9 mouse cellular contexts compared by ENCODE assay signal in genomic region chr7:70348977-70349615, GRCm38 (mm10). TPM values are rescaled to one million over a fixed set of nuclear protein-coding genes. Genes with fewer than 3 reads are reported as not detected.
DNase-seq lines count a peak whose midpoint lies in the region; ATAC-seq and TF ChIP-seq lines count a peak whose summit lies in the region.
"Had no signal": no experiment of that assay in that cellular context is flagged by ENCODE, and none has a peak within 500 bp of the region (broad histone marks: within the 10 kb centered on the region; RNA-seq: fewer than 3 reads in every experiment).

No protein-coding gene starts in this region.

- no peaks in the 10 kb centered on the region for H3K9me3 ChIP-seq in lung, postnatal 0 days (ENCODE audit: low read length)
- H3K9me3 ChIP-seq in limb, embryonic 14.5 days (ENCODE audit: control insufficient read depth, low read length): no peaks in the 10 kb centered on the region
- no peaks in the 10 kb centered on the region for H3K9me3 ChIP-seq in stomach, postnatal 0 days (ENCODE audit: control insufficient read depth, low read length)
- H3K9me3 ChIP-seq: liver, embryonic 15.5 days had no signal

- peak; percentile 70 for DNase-seq in embryo, embryonic 9.5 days (ENCODE audit: extremely low spot score)
- no peak for DNase-seq in embryo, embryonic 10 days (ENCODE audit: low spot score)
- peak; percentile 13 for DNase-seq in lung, postnatal 0 days (ENCODE audit: low spot score)
- DNase-seq in lung, postnatal 14 days: no peak
- no peak for DNase-seq in limb, embryonic 14.5 days (ENCODE audit: low spot score)
- DNase-seq in stomach, postnatal 0 days (ENCODE audit: low spot score): peak; percentile 35
- DNase-seq in frontal cortex, adult 2 months (ENCODE audit: extremely low spot score in 1 of 2, low spot score in 1 of 2): no peak

- no peak for TF ChIP-seq CTCF in lung, postnatal 0 days (IDR thresholded peaks at IDR 0.05)
- TF ChIP-seq CTCF in stomach, postnatal 0 days (IDR thresholded peaks at IDR 0.05; ENCODE audit: low read depth): no peak

- peaks cover 18% of the 10 kb centered on the region; the same call in 1 of the 2 replicates for H3K4me1 ChIP-seq in lung, postnatal 0 days (ENCODE audit: insufficient read depth, low read depth, low read length)
- H3K4me1 ChIP-seq in limb, embryonic 14.5 days (ENCODE audit: control insufficient read depth, insufficient read depth, low read length): peaks cover 40% of the 10 kb centered on the region
- H3K4me1 ChIP-seq in stomach, postnatal 0 days (replicated peaks; ENCODE audit: control insufficient read depth, insufficient read depth): peaks cover 7% of the 10 kb centered on the region; the same call in 1 of the 2 replicates
- H3K4me1 ChIP-seq: liver, embryonic 15.5 days had no signal

- peak overlapping the region; percentile 84 for H3K4me2 ChIP-seq in lung, postnatal 0 days (replicated peaks; ENCODE audit: low read depth, low read length)
- H3K4me2 ChIP-seq in limb, embryonic 14.5 days (replicated peaks; ENCODE audit: low read depth, low read length, severe bottlenecking): peak overlapping the region; percentile 35
- H3K4me2 ChIP-seq in stomach, postnatal 0 days (replicated peaks; ENCODE audit: low read depth): peak overlapping the region; percentile 88
- H3K4me2 ChIP-seq: liver, embryonic 15.5 days had no signal

- H3K9ac ChIP-seq in lung, postnatal 0 days (replicated peaks; ENCODE audit: low read depth): peak overlapping the region; percentile 23; the same call in 1 of the 2 replicates
- peak overlapping the region; percentile 84; the same call in 1 of the 2 replicates for H3K9ac ChIP-seq in limb, embryonic 14.5 days (ENCODE audit: low read depth, low read length, severe bottlenecking)
- H3K9ac ChIP-seq in stomach, postnatal 0 days (ENCODE audit: low read length): peak overlapping the region; percentile 86; the same call in 1 of the 2 replicates
- H3K9ac ChIP-seq: liver, embryonic 15.5 days had no signal

- no peak overlapping the region for H3K4me3 ChIP-seq in lung, postnatal 0 days (ENCODE audit: low read depth, low read length)
- H3K4me3 ChIP-seq in limb, embryonic 14.5 days (replicated peaks; ENCODE audit: low read length): 0 out of 2 replicates have a peak overlapping the region, but pooled peaks have one; percentile 6
- H3K4me3 ChIP-seq in stomach, postnatal 0 days (ENCODE audit: low read depth, low read length): peak overlapping the region; percentile 72; the same call in 1 of the 2 replicates
- H3K4me3 ChIP-seq: liver, embryonic 15.5 days had no signal

- H3K36me3 ChIP-seq in lung, postnatal 0 days (ENCODE audit: insufficient read depth, low read length): no peaks in the 10 kb centered on the region
- H3K36me3 ChIP-seq in limb, embryonic 14.5 days (ENCODE audit: control insufficient read depth, insufficient read depth, low read length): peaks cover 3% of the 10 kb centered on the region; the same call in 1 of the 2 replicates
- no peaks in the 10 kb centered on the region for H3K36me3 ChIP-seq in stomach, postnatal 0 days (ENCODE audit: control insufficient read depth, insufficient read depth, low read length)
- H3K36me3 ChIP-seq: liver, embryonic 15.5 days had no signal

- ATAC-seq in lung, postnatal 0 days: no peak
- no peak for ATAC-seq in limb, embryonic 14.5 days (ENCODE audit: low FRiP score, low read depth)
- no peak for ATAC-seq in stomach, postnatal 0 days (ENCODE audit: low FRiP score, low TSS enrichment)
- ATAC-seq in activated CD4-positive, CD25-positive, alpha-beta regulatory T cell, adult 4 months: no peak

- TF ChIP-seq POLR2A in limb, embryonic 14.5 days (IDR thresholded peaks at IDR 0.05; ENCODE audit: borderline replicate concordance, extremely low read depth, insufficient read depth, insufficient read length): no peak

- 47% methylated on average over 11 of the region's 11 CpGs for WGBS in lung, postnatal 0 days
- 20% methylated on average over 11 of the region's 11 CpGs for WGBS in limb, embryonic 14.5 days
- WGBS in stomach, postnatal 0 days: 32% methylated on average over 11 of the region's 11 CpGs

- H3K27me3 ChIP-seq in lung, postnatal 0 days (replicated peaks; ENCODE audit: insufficient read depth, low read length): no peaks in the 10 kb centered on the region
- H3K27me3 ChIP-seq in limb, embryonic 14.5 days (ENCODE audit: control insufficient read depth, insufficient read depth, low read length): peaks cover 36% of the 10 kb centered on the region
- H3K27me3 ChIP-seq in stomach, postnatal 0 days (ENCODE audit: control insufficient read depth, insufficient read depth, low read length): no peaks in the 10 kb centered on the region

- peak overlapping the region; percentile 90 for H3K27ac ChIP-seq in lung, postnatal 0 days (ENCODE audit: low read length)
- no peak overlapping the region for H3K27ac ChIP-seq in limb, embryonic 14.5 days (replicated peaks; ENCODE audit: low read depth, low read length)
- H3K27ac ChIP-seq in stomach, postnatal 0 days (replicated peaks): peak overlapping the region; percentile 96

- TF ChIP-seq EP300 in lung, postnatal 0 days (IDR thresholded peaks at IDR 0.05): no peak
- no peak for TF ChIP-seq EP300 in stomach, postnatal 0 days (optimal IDR thresholded peaks at IDR 0.05)

RNA-seq across cellular contexts. Expression of gene Nr2f2, which starts 17.4 kb away (rescaled TPM):
- 72.7 and 89.1 TPM in 2 replicates for polyA plus RNA-seq in lung, postnatal 0 days (2015; fragmentation: Nextera tagmentation; extraction: Ambion mirVana)
- polyA plus RNA-seq in limb, embryonic 14.5 days (2012; rRNA removed): 80.2 and 134 TPM in 2 replicates
- polyA plus RNA-seq in limb, embryonic 14.5 days (2014; fragmentation: Nextera tagmentation; extraction: Ambion mirVana): 54.7 and 60.8 TPM in 2 replicates
- 52.8 and 53.9 TPM in 2 replicates for polyA plus RNA-seq in stomach, postnatal 0 days (2015; fragmentation: Nextera tagmentation; extraction: Ambion mirVana)
- not detected for polyA plus RNA-seq in activated CD4-positive, CD25-positive, alpha-beta regulatory T cell, adult 4 months (2017; shearing (Covaris generic))
- polyA plus RNA-seq in frontal cortex, adult 2 months (2012; rRNA removed): 29.0 and 30.2 TPM in 2 replicates

Comparison
In these comparisons a context has a peak if more than half of its experiments do, and no peak if none do; other contexts are left out.
1. DNase-seq: peak in embryo, embryonic 9.5 days (single experiment), lung, postnatal 0 days (single experiment) and stomach, postnatal 0 days (single experiment); none in embryo, embryonic 10 days (single experiment), lung, postnatal 14 days (single experiment), limb, embryonic 14.5 days (single experiment) and frontal cortex, adult 2 months (0 of 2).
2. H3K4me2 ChIP-seq: peak in every context shown above with its lines; median percentile 88 in stomach, postnatal 0 days; 84 in lung, postnatal 0 days; 35 in limb, embryonic 14.5 days.
3. H3K9ac ChIP-seq: peak in every context shown above with its lines; median percentile 86 in stomach, postnatal 0 days; 84 in limb, embryonic 14.5 days; 23 in lung, postnatal 0 days.
4. RNA of gene Nr2f2, which starts 17.4 kb away (polyA plus RNA-seq): 54.7 to 134 TPM in limb, embryonic 14.5 days, 72.7 to 89.1 TPM in lung, postnatal 0 days, 52.8 to 53.9 TPM in stomach, postnatal 0 days and 29.0 to 30.2 TPM in frontal cortex, adult 2 months; not detected in activated CD4-positive, CD25-positive, alpha-beta regulatory T cell, adult 4 months; every median in the first group is over 10 times any median in the second.